Mouse (Mus musculus) bone marrow, adult 2 months (tissue): ENCODE data around the gene Etnk2.

Experiments used
- CTCF ChIP-seq: fragments of 200-500 bp; IDR thresholded peaks from 2 replicates; pipeline ENCODE4 v1.5.1; 2011; ENCODE audit warnings: low read length, control low read depth; ENCODE audit not compliant: control insufficient read depth, insufficient read depth
- POLR2A ChIP-seq: fragments of 200-500 bp; IDR thresholded peaks from 2 replicates; pipeline ENCODE4 v1.6.1; 2011; ENCODE audit warnings: low read depth, mild to moderate bottlenecking, control low read depth, low read length, borderline replicate concordance; ENCODE audit not compliant: control insufficient read depth

- TF ChIP-seq CTCF = no peak
- no peak for TF ChIP-seq POLR2A
Measured at GRCm38 (mm10) chr1:133407436-133407835, 44.1 kb downstream of the Etnk2 start.
